Mouse (Mus musculus) A20 (cell line): ENCODE data around the gene Galnt7.

Experiments used
- DNase-seq: peaks from one replicate; pipeline ENCODE4 v3.0.0-alpha.2; 2011; ENCODE audit warnings: low read depth, low spot score

The Galnt7 gene

DNA sequence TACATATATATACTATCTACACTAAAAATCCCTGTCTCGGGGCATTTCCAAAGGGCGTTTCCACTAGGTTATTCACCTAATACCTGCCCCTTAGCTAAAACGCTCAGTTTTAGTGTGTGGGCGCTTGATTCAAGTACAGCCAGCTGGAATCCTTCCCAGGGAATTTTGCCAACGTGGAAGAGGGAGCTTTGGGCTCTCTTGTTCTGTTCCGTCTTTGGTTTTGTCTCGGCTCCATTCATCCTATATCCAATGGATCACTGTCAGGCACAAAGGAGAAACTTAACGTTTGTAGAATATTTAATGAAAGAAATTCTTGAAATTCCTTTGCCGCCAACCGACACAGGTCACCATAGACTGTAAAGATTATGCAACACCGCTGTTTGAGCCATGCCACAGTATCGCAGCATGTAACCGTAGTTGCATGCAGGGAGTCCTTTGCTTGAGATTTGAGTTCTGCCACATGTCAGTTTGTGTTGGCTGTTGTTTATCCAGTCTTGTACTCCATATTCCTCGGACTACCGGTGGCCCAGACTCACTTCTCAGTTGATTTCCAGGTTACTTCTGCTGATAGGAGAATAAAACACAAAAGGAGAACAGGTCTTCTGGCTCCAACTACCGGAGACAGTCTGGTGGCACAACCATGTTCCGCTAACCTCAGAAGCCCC lies 153.9 kb downstream of the Galnt7 start:
- DNase-seq = no peak

DNA sequence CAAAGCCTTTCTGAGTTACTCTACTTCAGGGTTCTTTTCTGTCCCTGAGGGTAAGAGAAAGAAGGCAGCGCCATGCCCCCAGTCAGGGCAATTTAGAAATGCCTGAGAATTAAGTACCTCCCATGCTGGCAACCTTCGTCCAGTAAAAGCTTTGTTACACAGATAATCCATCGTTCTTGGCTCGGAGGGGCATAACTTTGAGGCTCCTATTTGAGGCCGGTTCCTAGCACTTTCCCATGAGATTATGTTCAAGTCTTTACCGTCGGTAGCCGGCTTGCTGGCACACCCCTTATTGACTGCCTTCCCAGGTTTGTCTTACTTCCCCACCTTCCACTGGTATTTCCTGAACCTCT lies 154.4 kb downstream of the Galnt7 start:
- no peak for DNase-seq

GRCm38 (mm10) chr8:57491873-57492272 lies 161.0 kb downstream of the Galnt7 start:
- no peak for DNase-seq

DNA sequence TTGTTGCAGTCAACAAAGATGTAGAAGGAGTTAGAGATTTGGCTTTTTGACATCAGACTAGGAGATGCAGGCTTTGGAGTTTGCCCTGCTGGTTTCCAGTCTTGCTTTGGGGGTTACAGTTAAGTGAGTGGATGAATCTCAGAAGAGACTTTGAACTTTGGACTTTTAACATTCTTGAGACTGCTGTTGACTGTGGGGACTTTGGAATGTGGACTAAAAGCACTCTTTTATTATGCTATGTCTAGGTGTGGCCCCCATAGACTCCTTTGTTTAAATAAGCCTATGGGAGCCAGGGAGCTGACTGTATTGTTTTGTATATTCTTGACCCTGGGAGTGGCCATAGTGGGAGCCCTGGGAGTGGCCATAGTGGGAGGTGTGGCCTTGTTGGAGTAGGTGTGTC lies 162.9 kb downstream of the Galnt7 start:
- no peak for DNase-seq

DNA sequence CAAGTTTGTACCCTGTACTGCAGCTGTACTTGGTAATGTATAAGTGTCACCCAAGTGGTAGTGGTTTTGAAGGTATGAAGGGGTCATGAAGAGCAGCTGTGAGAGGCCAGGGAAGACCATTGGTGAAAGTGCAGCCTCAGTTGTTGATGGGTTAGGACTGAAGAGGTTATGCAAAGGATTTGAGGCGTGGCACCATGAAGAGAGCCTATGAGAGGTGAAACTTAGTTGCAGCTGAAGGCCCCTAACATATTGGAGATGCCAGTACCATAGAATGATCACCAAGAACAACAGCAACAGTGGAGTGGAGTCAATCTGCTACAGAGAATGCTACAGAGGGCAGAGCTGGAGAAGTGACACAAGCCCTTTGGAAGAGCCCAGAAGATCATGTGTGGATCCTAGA lies 163.5 kb downstream of the Galnt7 start:
- DNase-seq = peak; percentile 37

- peak; percentile 92 for DNase-seq
Observed at GRCm38 (mm10) chr8:57488312-57488765, 164.5 kb downstream of the Galnt7 start.

DNA sequence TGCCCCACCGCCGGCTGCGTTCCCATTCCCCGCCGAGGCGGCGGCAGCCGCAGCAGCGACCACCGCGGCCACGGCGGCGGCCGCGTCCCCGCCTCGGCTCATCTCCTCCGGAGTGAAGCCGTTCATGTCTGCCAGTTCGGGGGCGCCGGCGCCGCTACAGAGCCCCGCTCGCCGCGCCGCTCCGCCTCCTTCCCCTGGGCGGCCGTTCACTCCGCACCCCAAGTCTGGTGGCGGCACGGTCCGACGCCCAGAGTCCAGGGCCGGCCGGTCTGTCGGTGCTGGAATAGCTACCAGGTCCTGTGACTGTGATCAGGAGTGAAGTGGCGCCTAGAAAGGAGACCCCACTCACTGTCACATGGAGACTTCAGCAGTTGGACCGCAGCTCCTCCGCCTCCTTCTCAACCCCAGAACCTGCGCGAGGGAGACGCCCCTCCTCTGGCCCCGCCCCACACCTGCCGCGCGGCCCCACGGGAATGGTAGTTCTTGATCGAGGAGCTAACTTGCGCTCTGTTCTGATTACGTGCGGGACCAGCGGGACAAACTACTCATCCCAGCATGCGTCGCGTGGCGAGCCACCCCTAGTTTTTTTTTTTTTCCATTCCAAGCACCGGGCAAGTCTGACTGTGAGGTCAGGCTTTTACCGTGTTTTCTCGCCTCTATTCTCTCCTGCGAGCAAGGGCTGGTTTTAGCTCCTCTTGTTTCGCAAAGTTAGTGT lies 165.2 kb downstream of the Galnt7 start, which contains the start of gene Sap30:
TSS of gene Sap30 (minus strand) at position 420 of the 715 bp plus-strand sequence.
- peak; percentile 99 for DNase-seq

- DNase-seq = peak; percentile 64
Observed at GRCm38 (mm10) chr8:57486491-57487440, 166.1 kb downstream of the Galnt7 start.

DNA sequence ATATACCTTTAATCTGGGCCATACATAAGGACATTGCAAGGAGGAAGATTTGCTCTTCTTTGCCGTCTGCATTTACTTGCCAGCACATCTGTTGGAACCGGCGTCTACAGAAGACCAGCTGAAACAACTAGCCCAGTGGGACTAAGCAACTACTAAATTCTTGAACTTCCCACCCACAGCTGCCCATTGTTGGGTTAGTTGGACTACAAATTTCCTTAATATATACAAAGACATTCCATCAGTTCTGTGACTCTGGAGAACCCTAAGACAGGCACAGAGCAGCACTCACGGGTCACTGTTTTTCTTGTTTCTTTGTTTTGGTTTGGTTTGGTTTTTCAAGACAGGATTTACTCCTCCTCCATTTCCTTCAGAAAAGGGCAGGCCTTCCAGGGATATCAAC lies 172.2 kb downstream of the Galnt7 start:
- no peak for DNase-seq

DNA sequence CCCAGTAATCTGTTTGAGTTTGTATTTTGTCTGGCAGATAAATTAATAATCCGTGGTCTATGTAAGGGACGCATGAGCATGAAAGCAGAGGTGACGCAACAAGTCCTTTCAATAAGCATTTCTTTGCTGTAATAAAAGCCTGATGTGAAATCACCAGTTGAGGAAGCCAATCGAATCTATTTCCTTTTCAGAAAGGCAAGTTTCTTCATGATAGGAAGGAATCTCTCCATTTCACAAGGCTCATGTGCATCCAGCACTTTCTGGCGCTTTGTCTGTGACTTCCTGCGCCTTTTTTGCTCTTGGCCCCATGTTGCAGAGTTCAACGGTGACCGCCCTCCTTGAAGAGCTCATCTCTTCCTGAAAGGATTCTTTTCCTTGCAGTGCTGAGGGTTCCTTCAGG lies 173.1 kb downstream of the Galnt7 start:
- no peak for DNase-seq

- no peak for DNase-seq
Observed at GRCm38 (mm10) chr8:57478406-57478805, 174.4 kb downstream of the Galnt7 start.
